Mouse (Mus musculus): ENCODE measurements around the gene Spen. TPM values are rescaled to one million over a fixed set of nuclear protein-coding genes. Genes with fewer than 3 reads are reported as not detected.
A peak's percentile ranks its signal among the peaks of the same experiment; 100 is the strongest.
"Not testable (repeated sequence)": the region's sequence is repeated elsewhere in the genome, so short reads cannot be mapped to it uniquely, and the experiment has no call there.

Spen gene
- polyA plus RNA-seq, 1 experiment from 2014 or later: 20.5 TPM

GRCm38 (mm10) chr4:141570821-141571220, 32.4 kb upstream of the Spen start:
- no peak overlapping the region for H3K4me3 ChIP-seq (replicated peaks)
- WGBS: 76% methylated on average over 1 of the region's 1 CpGs
- no peak overlapping the region for H3K4me2 ChIP-seq (replicated peaks)
- no peak for ATAC-seq
- H3K36me3 ChIP-seq: no peaks in the 10 kb centered on the region
- H3K9me3 ChIP-seq: no peaks in the 10 kb centered on the region
- H3K4me1 ChIP-seq (replicated peaks): no peaks in the 10 kb centered on the region
- no peak overlapping the region for H3K27ac ChIP-seq
- H3K9ac ChIP-seq (replicated peaks): no peak overlapping the region
- no peaks in the 10 kb centered on the region for H3K27me3 ChIP-seq

- H3K27ac ChIP-seq: no peak overlapping the region
- ATAC-seq: no peak
- no peak overlapping the region for H3K4me3 ChIP-seq (replicated peaks)
- no peak overlapping the region for H3K9ac ChIP-seq (replicated peaks)
- H3K4me2 ChIP-seq (replicated peaks): no peak overlapping the region
- no peaks in the 10 kb centered on the region for H3K36me3 ChIP-seq
- H3K9me3 ChIP-seq: no peaks in the 10 kb centered on the region
- H3K27me3 ChIP-seq: no peaks in the 10 kb centered on the region
- 78% methylated on average over 6 of the region's 6 CpGs for WGBS
- no peaks in the 10 kb centered on the region for H3K4me1 ChIP-seq (replicated peaks)
Observed at GRCm38 (mm10) chr4:141570004-141570403, 31.6 kb upstream of the Spen start.

GRCm38 (mm10) chr4:141568966-141569365, 30.6 kb upstream of the Spen start:
- Histone ChIP-seq H3K36me3 (no peaks in the 10 kb centered on the region), H3K4me1 (replicated peaks) (no peaks in the 10 kb centered on the region), H3K4me3 (replicated peaks) (no peak overlapping the region), H3K9me3 (no peaks in the 10 kb centered on the region), H3K27ac (no peak overlapping the region), H3K27me3 (no peaks in the 10 kb centered on the region), H3K9ac (replicated peaks) (no peak overlapping the region), H3K4me2 (replicated peaks) (no peak overlapping the region)
- WGBS: 85% methylated on average over 5 of the region's 5 CpGs
- no peak for ATAC-seq

GRCm38 (mm10) chr4:141567174-141567573, 28.8 kb upstream of the Spen start:
- H3K36me3 ChIP-seq; H3K4me1 ChIP-seq (replicated peaks); H3K27ac ChIP-seq; H3K27me3 ChIP-seq; H3K4me3 ChIP-seq (replicated peaks); H3K4me2 ChIP-seq (replicated peaks); H3K9me3 ChIP-seq; ATAC-seq; H3K9ac ChIP-seq (replicated peaks): not testable (repeated sequence)
- whole genome bisulfite sequencing: 92% methylated on average over 7 of the region's 7 CpGs

- Histone ChIP-seq H3K4me3 (replicated peaks) (no peak overlapping the region), H3K36me3 (no peaks in the 10 kb centered on the region), H3K27me3 (no peaks in the 10 kb centered on the region), H3K4me2 (replicated peaks) (no peak overlapping the region), H3K9me3 (no peaks in the 10 kb centered on the region), H3K9ac (replicated peaks) (no peak overlapping the region), H3K4me1 (replicated peaks) (no peaks in the 10 kb centered on the region), H3K27ac (no peak overlapping the region)
- ATAC-seq: no peak
- 92% methylated on average over 6 of the region's 6 CpGs for WGBS
Observed at GRCm38 (mm10) chr4:141566187-141566586, 27.8 kb upstream of the Spen start.

- H3K36me3 ChIP-seq: no peaks in the 10 kb centered on the region
- WGBS: 13% methylated on average over 7 of the region's 7 CpGs
- H3K9me3 ChIP-seq: no peaks in the 10 kb centered on the region
- H3K27me3 ChIP-seq: no peaks in the 10 kb centered on the region
- H3K4me3 ChIP-seq (replicated peaks): no peak overlapping the region
- no peaks in the 10 kb centered on the region for H3K4me1 ChIP-seq (replicated peaks)
- H3K4me2 ChIP-seq (replicated peaks): no peak overlapping the region
- no peak overlapping the region for H3K27ac ChIP-seq
- no peak overlapping the region for H3K9ac ChIP-seq (replicated peaks)
- no peak for ATAC-seq
Observed at GRCm38 (mm10) chr4:141565325-141565724, 26.9 kb upstream of the Spen start.

GRCm38 (mm10) chr4:141564660-141565059, 26.3 kb upstream of the Spen start:
- no peaks in the 10 kb centered on the region for H3K9me3 ChIP-seq
- no peak overlapping the region for H3K4me3 ChIP-seq (replicated peaks)
- no peak overlapping the region for H3K9ac ChIP-seq (replicated peaks)
- no peak overlapping the region for H3K27ac ChIP-seq
- WGBS: 77% methylated on average over 3 of the region's 3 CpGs
- no peaks in the 10 kb centered on the region for H3K36me3 ChIP-seq
- H3K4me1 ChIP-seq (replicated peaks): peaks cover 2% of the 10 kb centered on the region; the same call in 1 of the 2 replicates
- no peaks in the 10 kb centered on the region for H3K27me3 ChIP-seq
- no peak overlapping the region for H3K4me2 ChIP-seq (replicated peaks)
- ATAC-seq: no peak

- no peak overlapping the region for H3K27ac ChIP-seq
- 91% methylated on average over 4 of the region's 4 CpGs for WGBS
- no peaks in the 10 kb centered on the region for H3K27me3 ChIP-seq
- H3K36me3 ChIP-seq: no peaks in the 10 kb centered on the region
- H3K4me2 ChIP-seq (replicated peaks): no peak overlapping the region
- H3K4me3 ChIP-seq (replicated peaks): no peak overlapping the region
- ATAC-seq: no peak
- H3K4me1 ChIP-seq (replicated peaks): peaks cover 6% of the 10 kb centered on the region
- H3K9me3 ChIP-seq: no peaks in the 10 kb centered on the region
- H3K9ac ChIP-seq (replicated peaks): no peak overlapping the region
Observed at GRCm38 (mm10) chr4:141564209-141564608, 25.8 kb upstream of the Spen start.

GRCm38 (mm10) chr4:141562281-141562680, 23.9 kb upstream of the Spen start:
- no peak overlapping the region for H3K27ac ChIP-seq
- no peak for ATAC-seq
- H3K4me3 ChIP-seq (replicated peaks): no peak overlapping the region
- WGBS: 89% methylated on average over 11 of the region's 11 CpGs
- peaks cover 19% of the 10 kb centered on the region for H3K4me1 ChIP-seq (replicated peaks)
- H3K27me3 ChIP-seq: 0 out of 2 replicates have a peak, but pooled peaks cover 3% of the 10 kb centered on the region
- H3K36me3 ChIP-seq: no peaks in the 10 kb centered on the region
- no peak overlapping the region for H3K4me2 ChIP-seq (replicated peaks)
- no peaks in the 10 kb centered on the region for H3K9me3 ChIP-seq
- H3K9ac ChIP-seq (replicated peaks): no peak overlapping the region

GRCm38 (mm10) chr4:141561331-141561919, 23.0 kb upstream of the Spen start:
- H3K9ac ChIP-seq (replicated peaks); H3K27me3 ChIP-seq; ATAC-seq; H3K36me3 ChIP-seq; H3K27ac ChIP-seq; H3K4me3 ChIP-seq (replicated peaks); H3K9me3 ChIP-seq; H3K4me2 ChIP-seq (replicated peaks): not testable (repeated sequence)
- WGBS: 64% methylated on average over 5 of the region's 5 CpGs
- peaks cover 19% of the 10 kb centered on the region for H3K4me1 ChIP-seq (replicated peaks)

- no peaks in the 10 kb centered on the region for H3K9me3 ChIP-seq
- peak overlapping the region; percentile 43 for H3K4me3 ChIP-seq (replicated peaks)
- H3K27me3 ChIP-seq: 0 out of 2 replicates have a peak, but pooled peaks cover 3% of the 10 kb centered on the region
- ATAC-seq: peak; percentile 57; the same call in 1 of the 2 replicates
- H3K9ac ChIP-seq (replicated peaks): peak overlapping the region; percentile 66
- 1% methylated on average over 9 of the region's 9 CpGs for WGBS
- H3K4me2 ChIP-seq (replicated peaks): peak overlapping the region; percentile 77
- H3K27ac ChIP-seq: peak overlapping the region; percentile 90
- H3K4me1 ChIP-seq (replicated peaks): peaks cover 19% of the 10 kb centered on the region
- no peaks in the 10 kb centered on the region for H3K36me3 ChIP-seq
Observed at GRCm38 (mm10) chr4:141559898-141560263, 21.5 kb upstream of the Spen start.

GRCm38 (mm10) chr4:141559131-141559897, 20.9 kb upstream of the Spen start:
- no peaks in the 10 kb centered on the region for H3K9me3 ChIP-seq
- peak overlapping the region; percentile 90 for H3K27ac ChIP-seq
- under 1% methylated on average over 30 of the region's 30 CpGs for WGBS
- H3K9ac ChIP-seq (replicated peaks): peak overlapping the region; percentile 66
- H3K36me3 ChIP-seq: no peaks in the 10 kb centered on the region
- peaks cover 19% of the 10 kb centered on the region for H3K4me1 ChIP-seq (replicated peaks)
- peak overlapping the region; percentile 43 for H3K4me3 ChIP-seq (replicated peaks)
- H3K27me3 ChIP-seq: 0 out of 2 replicates have a peak, but pooled peaks cover 3% of the 10 kb centered on the region
- ATAC-seq: peak; percentile 74
- peak overlapping the region; percentile 77 for H3K4me2 ChIP-seq (replicated peaks)
